Mouse (Mus musculus) ES-Bruce4 (cell line): ENCODE results near the gene Sh3rf1.

ENCODE experiments used
- CTCF ChIP-seq: IDR thresholded peaks from one replicate; pipeline ENCODE4 v1.8.1; 2011; ENCODE audit warnings: low read depth, low read length
- EP300 ChIP-seq: IDR thresholded peaks from 2 replicates; pipeline ENCODE4 v1.6.1; 2011; ENCODE audit warnings: low read depth, low read length; ENCODE audit not compliant: insufficient read depth
- POLR2A ChIP-seq: IDR thresholded peaks from one replicate; pipeline ENCODE4 v1.8.1; 2011; ENCODE audit warnings: low read length; ENCODE audit not compliant: insufficient read depth

DNA sequence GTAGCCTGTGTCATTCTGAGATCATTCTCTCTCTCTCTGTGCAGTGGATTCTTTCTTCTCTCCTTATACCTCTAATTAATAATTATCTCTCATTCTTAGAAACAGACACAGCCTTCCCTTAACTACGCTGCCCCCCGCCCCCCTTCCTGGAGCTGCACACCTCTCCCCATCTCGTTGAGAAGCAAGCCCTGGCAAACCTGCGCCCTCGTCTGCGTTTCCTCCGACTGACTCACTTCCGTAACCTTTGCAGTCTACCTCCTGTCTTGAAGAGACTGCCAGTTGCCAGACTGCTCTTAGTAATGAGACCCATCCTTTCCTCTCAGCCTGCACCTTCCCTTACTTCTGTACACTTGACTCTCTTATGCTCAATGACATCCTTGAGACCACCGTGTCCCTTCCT is 46.9 kb downstream of the Sh3rf1 start:
- TF ChIP-seq CTCF (no peak), POLR2A (no peak), EP300 (no peak)
